Mouse (Mus musculus): ENCODE data around the gene Fzd4.

DNA sequence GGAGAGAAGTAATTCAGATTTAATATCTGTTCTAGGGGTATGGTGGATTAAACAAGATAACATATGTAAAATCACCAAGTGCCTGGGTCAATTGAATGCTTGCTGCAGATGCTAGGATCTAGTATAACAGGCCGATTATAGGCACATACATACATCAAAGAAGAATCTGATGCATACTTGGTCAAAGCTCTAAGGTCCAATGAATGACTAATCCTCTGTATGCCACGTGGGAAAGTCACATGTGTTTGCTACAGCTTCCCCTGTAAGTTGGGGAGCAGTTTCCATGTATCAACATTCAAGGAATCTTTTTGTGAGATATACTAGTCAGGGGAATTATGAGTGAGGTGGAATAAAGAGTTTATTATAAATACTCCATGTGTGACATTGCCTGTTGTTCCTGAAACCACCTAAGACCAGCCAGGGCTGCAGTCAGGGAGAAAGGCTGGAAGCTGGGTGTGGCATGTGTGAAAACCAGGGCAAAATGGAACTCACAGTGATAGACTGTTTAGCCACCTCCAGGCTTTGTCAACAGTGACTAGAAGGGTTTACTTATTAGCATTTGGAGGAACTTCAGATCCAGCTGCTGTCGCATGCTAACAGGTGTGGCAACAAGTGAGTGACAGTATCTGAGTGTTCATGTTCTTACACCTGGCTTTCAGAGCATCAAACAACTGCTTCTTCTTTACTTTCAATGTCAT, 6.2 kb upstream of the Fzd4 start:
- TF ChIP-seq CTCF (IDR thresholded peaks at IDR 0.05; ENCODE audit: control insufficient read depth, insufficient read depth, insufficient replicate concordance, low read depth, low read length) = no peak
- no peak for TF ChIP-seq POLR2A (IDR thresholded peaks at IDR 0.05; ENCODE audit: control insufficient read depth, low read depth, low read length)

Measured in testis, adult 2 months (tissue).